Mouse (Mus musculus) cerebral cortex, adult 2 months (tissue): ENCODE measurements around the gene Nupr1.

Experiments
- WGBS: fragments of 180-500 bp; shearing (Covaris S2); methylation state at CpG from one replicate; pipeline ENCODE4 v1.1.7; 2018; 5-methylcytosine and 5-hydroxymethylcytosine counted together

Gene Nupr1

GRCm38 (mm10) chr7:126595890-126596289 is 34.8 kb downstream of the Nupr1 start:
- WGBS = 81% methylated on average over 5 of the region's 5 CpGs

- 77% methylated on average over 11 of the region's 11 CpGs for WGBS
These were observed 35.6 kb downstream of the Nupr1 start, which contains the start of gene Il27 for GRCm38 (mm10) chr7:126594862-126595561. Gene Il27 (minus strand): TSS chr7:126594941.

- WGBS = 23% methylated on average over 16 of the region's 16 CpGs
These were observed 42.9 kb downstream of the Nupr1 start for GRCm38 (mm10) chr7:126587779-126588178.

GRCm38 (mm10) chr7:126586839-126587238 is 43.8 kb downstream of the Nupr1 start:
- 51% methylated on average over 8 of the region's 8 CpGs for WGBS

- WGBS = 71% methylated on average over 6 of the region's 6 CpGs
These were observed 44.9 kb downstream of the Nupr1 start, which contains the start of gene Cln3 for GRCm38 (mm10) chr7:126585717-126586116. Gene Cln3 (minus strand): TSS chr7:126585817.

- WGBS = 75% methylated on average over 8 of the region's 8 CpGs
These were observed 46.1 kb downstream of the Nupr1 start, which contains the start of gene Apobr for GRCm38 (mm10) chr7:126584506-126584977. Gene Apobr (plus strand): TSS chr7:126584942.

GRCm38 (mm10) chr7:126583761-126584160 is 46.9 kb downstream of the Nupr1 start:
- WGBS = 56% methylated on average over 6 of the region's 6 CpGs

- WGBS = under 1% methylated on average over 22 of the region's 22 CpGs
These were observed 47.4 kb downstream of the Nupr1 start for GRCm38 (mm10) chr7:126583251-126583709.

- 3% methylated on average over 20 of the region's 20 CpGs for WGBS
These were observed 47.9 kb downstream of the Nupr1 start for GRCm38 (mm10) chr7:126582759-126583158.

- 72% methylated on average over 6 of the region's 6 CpGs for WGBS
These were observed 49.0 kb downstream of the Nupr1 start for GRCm38 (mm10) chr7:126581661-126582060.

GRCm38 (mm10) chr7:126579172-126579571 is 51.5 kb downstream of the Nupr1 start:
- 70% methylated on average over 8 of the region's 8 CpGs for WGBS

GRCm38 (mm10) chr7:126576946-126577345 is 53.7 kb downstream of the Nupr1 start:
- WGBS = 59% methylated on average over 8 of the region's 8 CpGs
